Mouse (Mus musculus) gastrocnemius, postnatal 25 days (tissue): ENCODE results near the gene Nkpd1. TPM values are rescaled to one million over a fixed set of nuclear protein-coding genes. Genes with fewer than 3 reads are reported as not detected.

Experiments
- total RNA-seq, 2 experiments: library from RNA; stranded (reverse); gene quantifications; 1 replicate in 1 of 2; 2 replicates in 1 of 2; pipeline ENCODE4 v1.2.3; 2021

The Nkpd1 gene
- total RNA-seq, 2 experiments from 2014 or later: not detected

Other genes starting within 250 kb of the Nkpd1 start
- gene Vasp, start 246.0 kb upstream of the Nkpd1 start, total RNA-seq: 10 to 100 TPM; 16.3 to 18.0 TPM
- not detected for gene Ppm1n, start 237.8 kb upstream of the Nkpd1 start, total RNA-seq
- 100 to 1,000 TPM; 943 to 950 TPM for gene Rtn2, start 235.2 kb upstream of the Nkpd1 start, total RNA-seq
- under 1 TPM; 0.43 to 0.64 TPM for gene Fosb, start 207.8 kb upstream of the Nkpd1 start, total RNA-seq
- 10 to 100 TPM; 21.5 to 25.4 TPM for gene Ercc1, start 173.1 kb upstream of the Nkpd1 start, total RNA-seq
- 10 to 100 TPM in 1 of 2 experiments, 1 to 10 TPM in 1; 8.5 to 10.1 TPM for gene Cd3eap, start 158.4 kb upstream of the Nkpd1 start, total RNA-seq
- gene Ppp1r13l, start 158.1 kb upstream of the Nkpd1 start, total RNA-seq: 1 to 10 TPM; 2.6 TPM
- gene Ercc2, start 135.8 kb upstream of the Nkpd1 start, total RNA-seq: 1 to 10 TPM; 7.8 to 8.8 TPM
- under 1 TPM in 1 of 2 experiments, not detected in 1; 0.43 TPM for gene Klc3, start 113.7 kb upstream of the Nkpd1 start, total RNA-seq
- over 10,000 TPM; 37,777 to 44,473 TPM for gene Ckm, start 113.1 kb upstream of the Nkpd1 start, total RNA-seq
- 10 to 100 TPM; 13.2 to 13.8 TPM for gene Mark4, start 59.0 kb upstream of the Nkpd1 start, total RNA-seq
- gene Exoc3l2, start 54.5 kb upstream of the Nkpd1 start, total RNA-seq: under 1 TPM; 0.56 to 0.67 TPM
- gene Bloc1s3, start 9.5 kb upstream of the Nkpd1 start, total RNA-seq: 1 to 10 TPM; 1.7 to 1.9 TPM
- gene Trappc6a, start 9.4 kb upstream of the Nkpd1 start, total RNA-seq: 10 to 100 TPM in 1 of 2 experiments, 1 to 10 TPM in 1; 8.8 to 10.6 TPM
- gene Ppp1r37, start 45.2 kb downstream of the Nkpd1 start, total RNA-seq: 10 to 100 TPM; 34.5 to 38.6 TPM
- gene Zfp296, start 59.4 kb downstream of the Nkpd1 start, total RNA-seq: under 1 TPM; 0.28 to 0.40 TPM
- 10 to 100 TPM; 58.1 to 58.5 TPM for gene Gemin7, start 59.8 kb downstream of the Nkpd1 start, total RNA-seq
- 10 to 100 TPM; 11.2 to 12.4 TPM for gene Clasrp, start 86.6 kb downstream of the Nkpd1 start, total RNA-seq
- 1 to 10 TPM; 4.4 to 5.8 TPM for gene Relb, start 111.6 kb downstream of the Nkpd1 start, total RNA-seq
- 10 to 100 TPM; 36.3 to 47.0 TPM for gene Clptm1, start 147.2 kb downstream of the Nkpd1 start, total RNA-seq
- gene Apoc2, start 160.1 kb downstream of the Nkpd1 start, total RNA-seq: not detected
- gene Gm44805, start 163.6 kb downstream of the Nkpd1 start, total RNA-seq: not detected
- gene Apoc4, start 163.6 kb downstream of the Nkpd1 start, total RNA-seq: not detected
- gene Apoc1, start 174.8 kb downstream of the Nkpd1 start, total RNA-seq: 1 to 10 TPM in 1 of 2 experiments, not detected in 1; 3.7 TPM
- 100 to 1,000 TPM in 1 of 2 experiments, 10 to 100 TPM in 1; 53.5 to 108 TPM for gene Apoe, start 181.3 kb downstream of the Nkpd1 start, total RNA-seq
- 10 to 100 TPM; 45.1 to 45.4 TPM for gene Tomm40, start 197.6 kb downstream of the Nkpd1 start, total RNA-seq
- gene Nectin2, start 232.6 kb downstream of the Nkpd1 start, total RNA-seq: 1 to 10 TPM; 2.1 to 3.9 TPM